Mouse (Mus musculus): ENCODE measurements around the gene Tmem175. TPM values are rescaled to one million over a fixed set of nuclear protein-coding genes. Genes with fewer than 3 reads are reported as not detected.

Tmem175 gene
- polyA plus RNA-seq, 2 experiments, result 35.5 to 41.8 TPM

DNA sequence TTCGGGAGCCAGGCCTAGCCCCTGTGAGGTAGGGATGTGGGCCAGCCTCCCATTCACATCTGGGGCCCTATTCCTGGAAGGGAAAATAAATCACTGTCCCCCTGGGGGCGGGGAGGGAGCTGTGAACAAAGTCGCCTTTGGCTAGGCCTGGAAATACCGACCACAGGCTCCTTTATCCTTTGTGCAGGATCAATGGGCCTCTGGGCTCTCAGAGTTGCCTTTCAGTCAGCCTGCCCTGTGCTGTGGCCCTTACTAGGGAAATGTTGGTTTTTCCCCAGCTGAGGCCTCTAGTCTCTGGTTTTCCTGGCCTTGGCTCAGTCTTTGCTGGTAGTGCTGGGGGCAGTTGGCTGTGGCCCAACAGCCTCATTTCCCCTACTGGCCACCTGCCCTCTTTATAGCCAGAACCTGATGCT lies 67.8 kb downstream of the Tmem175 start:
- no peak for ATAC-seq (ENCODE audit: low FRiP score, low read depth)
- H3K36me3 ChIP-seq (ENCODE audit: control insufficient read depth, insufficient read depth, low read length), result peaks cover 16% of the 10 kb centered on the region; the same call in 1 of the 2 replicates

More for the DNA sequence above, 67.8 kb downstream of the Tmem175 start:
- Histone ChIP-seq H3K9me3 (ENCODE audit: control insufficient read depth, low read length) (no peaks in the 10 kb centered on the region), H3K4me3 (replicated peaks; ENCODE audit: low read length) (peak overlapping the region; percentile 7; the same call in 1 of the 2 replicates), H3K9ac (ENCODE audit: low read depth, low read length, severe bottlenecking) (no peak overlapping the region; the same call in 1 of the 2 replicates), H3K4me1 (ENCODE audit: control insufficient read depth, insufficient read depth, low read length) (peaks cover 78% of the 10 kb centered on the region), H3K27me3 (ENCODE audit: control insufficient read depth, insufficient read depth, low read length) (no peaks in the 10 kb centered on the region), H3K27ac (replicated peaks; ENCODE audit: low read depth, low read length) (peak overlapping the region; percentile 75), H3K4me2 (replicated peaks; ENCODE audit: low read depth, low read length, severe bottlenecking) (peak overlapping the region; percentile 68; the same call in 1 of the 2 replicates)
- TF ChIP-seq POLR2A (IDR thresholded peaks at IDR 0.05; ENCODE audit: borderline replicate concordance, extremely low read depth, insufficient read depth, insufficient read length), result no peak
- peak; percentile 57 for DNase-seq (ENCODE audit: low spot score)
- WGBS, result 38% methylated on average over 4 of the region's 4 CpGs

Other genes with a start within 250 kb of the Tmem175 start
- gene Pde6b, start 241.4 kb upstream of the Tmem175 start, polyA plus RNA-seq (2012; rRNA removed), result 0.03 TPM in 1 of 2 replicates, not detected in the other
- 0.17 TPM in 1 of 2 replicates, not detected in the other for gene Pde6b, start 241.4 kb upstream of the Tmem175 start, polyA plus RNA-seq (2014; fragmentation: Nextera tagmentation; extraction: Ambion mirVana)
- 80.1 and 174 TPM in 2 replicates for gene Atp5k, start 195.3 kb upstream of the Tmem175 start, polyA plus RNA-seq (2012; rRNA removed)
- 411 and 423 TPM in 2 replicates for gene Atp5k, start 195.3 kb upstream of the Tmem175 start, polyA plus RNA-seq (2014; fragmentation: Nextera tagmentation; extraction: Ambion mirVana)
- gene Mfsd7a, start 180.9 kb upstream of the Tmem175 start, polyA plus RNA-seq (2012; rRNA removed), result 2.5 and 2.7 TPM in 2 replicates
- gene Mfsd7a, start 180.9 kb upstream of the Tmem175 start, polyA plus RNA-seq (2014; fragmentation: Nextera tagmentation; extraction: Ambion mirVana), result 0.14 TPM in 1 of 2 replicates, not detected in the other
- 24.3 and 26.7 TPM in 2 replicates for gene Pcgf3, start 168.5 kb upstream of the Tmem175 start, polyA plus RNA-seq (2012; rRNA removed)
- 21.8 and 24.4 TPM in 2 replicates for gene Pcgf3, start 168.5 kb upstream of the Tmem175 start, polyA plus RNA-seq (2014; fragmentation: Nextera tagmentation; extraction: Ambion mirVana)
- gene Cplx1, start 79.7 kb upstream of the Tmem175 start, polyA plus RNA-seq (2012; rRNA removed), result 0.18 and 0.21 TPM in 2 replicates
- 0.41 and 0.67 TPM in 2 replicates for gene Cplx1, start 79.7 kb upstream of the Tmem175 start, polyA plus RNA-seq (2014; fragmentation: Nextera tagmentation; extraction: Ambion mirVana)
- gene Gak, start within 50 bp of the Tmem175 start, polyA plus RNA-seq (2012; rRNA removed), result 55.6 and 63.6 TPM in 2 replicates
- 45.2 and 46.0 TPM in 2 replicates for gene Gak, start within 50 bp of the Tmem175 start, polyA plus RNA-seq (2014; fragmentation: Nextera tagmentation; extraction: Ambion mirVana)
- 21.4 and 26.8 TPM in 2 replicates for gene Idua, start 30.6 kb downstream of the Tmem175 start, polyA plus RNA-seq (2012; rRNA removed)
- gene Idua, start 30.6 kb downstream of the Tmem175 start, polyA plus RNA-seq (2014; fragmentation: Nextera tagmentation; extraction: Ambion mirVana), result 15.6 and 17.1 TPM in 2 replicates
- gene Dgkq, start 39.9 kb downstream of the Tmem175 start, polyA plus RNA-seq (2012; rRNA removed), result 35.3 and 40.5 TPM in 2 replicates
- gene Dgkq, start 39.9 kb downstream of the Tmem175 start, polyA plus RNA-seq (2014; fragmentation: Nextera tagmentation; extraction: Ambion mirVana), result 12.5 and 13.3 TPM in 2 replicates
- 1.3 and 2.6 TPM in 2 replicates for gene Slc26a1, start 45.8 kb downstream of the Tmem175 start, polyA plus RNA-seq (2012; rRNA removed)
- gene Slc26a1, start 45.8 kb downstream of the Tmem175 start, polyA plus RNA-seq (2014; fragmentation: Nextera tagmentation; extraction: Ambion mirVana), result 1.1 and 1.4 TPM in 2 replicates
- 119 and 158 TPM in 2 replicates for gene Fgfrl1, start 62.6 kb downstream of the Tmem175 start, polyA plus RNA-seq (2012; rRNA removed)
- 46.5 and 51.8 TPM in 2 replicates for gene Fgfrl1, start 62.6 kb downstream of the Tmem175 start, polyA plus RNA-seq (2014; fragmentation: Nextera tagmentation; extraction: Ambion mirVana)
- 0.08 TPM in 1 of 2 replicates, not detected in the other for gene Rnf212, start 145.2 kb downstream of the Tmem175 start, polyA plus RNA-seq (2012; rRNA removed)
- not detected in 2 replicates for gene Rnf212, start 145.2 kb downstream of the Tmem175 start, polyA plus RNA-seq (2014; fragmentation: Nextera tagmentation; extraction: Ambion mirVana)
- gene Tmed11, start 165.6 kb downstream of the Tmem175 start, polyA plus RNA-seq (2012; rRNA removed), result not detected in 2 replicates
- gene Tmed11, start 165.6 kb downstream of the Tmem175 start, polyA plus RNA-seq (2014; fragmentation: Nextera tagmentation; extraction: Ambion mirVana), result not detected in 2 replicates
- not detected in 2 replicates for gene Vmn2r8, start 179.1 kb downstream of the Tmem175 start, polyA plus RNA-seq (2012; rRNA removed)
- not detected in 2 replicates for gene Vmn2r8, start 179.1 kb downstream of the Tmem175 start, polyA plus RNA-seq (2014; fragmentation: Nextera tagmentation; extraction: Ambion mirVana)
- gene Vmn2r9, start 222.8 kb downstream of the Tmem175 start, polyA plus RNA-seq (2012; rRNA removed), result not detected in 2 replicates
- not detected in 2 replicates for gene Vmn2r9, start 222.8 kb downstream of the Tmem175 start, polyA plus RNA-seq (2014; fragmentation: Nextera tagmentation; extraction: Ambion mirVana)